13 mouse cellular contexts compared by ENCODE assay signal in genomic region chr8:71666855-71667254, GRCm38 (mm10). TPM values are rescaled to one million over a fixed set of nuclear protein-coding genes. Genes with fewer than 3 reads are reported as not detected.
DNase-seq lines count a peak whose midpoint lies in the region; ATAC-seq lines count a peak whose summit lies in the region.
"Had no signal": no experiment of that assay in that cellular context is flagged by ENCODE, and none has a peak within 500 bp of the region (broad histone marks: within the 10 kb centered on the region; RNA-seq: fewer than 3 reads in every experiment).

No protein-coding gene starts in this region.

- peaks cover 56% of the 10 kb centered on the region for H3K4me1 ChIP-seq in forebrain, embryonic 13.5 days
- peaks cover 50% of the 10 kb centered on the region for H3K4me1 ChIP-seq in neural tube, embryonic 13.5 days (replicated peaks)

- peaks cover 8% of the 10 kb centered on the region for H3K36me3 ChIP-seq in forebrain, embryonic 13.5 days (ENCODE audit: poor library complexity, severe bottlenecking)
- no peaks in the 10 kb centered on the region for H3K36me3 ChIP-seq in macrophage (ENCODE audit: inconsistent target)
- H3K36me3 ChIP-seq in neural tube, embryonic 13.5 days, result peaks cover 24% of the 10 kb centered on the region

- no peaks in the 10 kb centered on the region for H3K9me3 ChIP-seq in forebrain, embryonic 13.5 days (replicated peaks)
- no peaks in the 10 kb centered on the region for H3K9me3 ChIP-seq in neural tube, embryonic 13.5 days

- H3K27ac ChIP-seq in forebrain, embryonic 13.5 days, result peak overlapping the region; percentile 63
- peak overlapping the region; percentile 81 for H3K27ac ChIP-seq in macrophage
- H3K27ac ChIP-seq in neural tube, embryonic 13.5 days (replicated peaks), result peak overlapping the region; percentile 85

- DNase-seq in cerebellum, adult 9-10 months, result peak; percentile 57
- DNase-seq in cerebellum, postnatal 14 days, result no peak
- no peak for DNase-seq in ovary, adult 18-20 months (ENCODE audit: low spot score)
- DNase-seq in heart, adult 18-20 months, result no peak
- DNase-seq: adrenal gland, postnatal 36 days; gastrocnemius, postnatal 36 days; kidney, adult 18-20 months; right cerebral cortex, adult 18-20 months; thymus, adult 18-20 months had no signal

- no peaks in the 10 kb centered on the region for H3K79me2 ChIP-seq in macrophage (ENCODE audit: inconsistent target)

- no peak for ATAC-seq in forebrain, embryonic 13.5 days
- ATAC-seq in neural tube, embryonic 13.5 days (ENCODE audit: low read depth), result no peak
- ATAC-seq in megakaryocyte progenitor cell, adult 5-6 weeks (replicated peaks; ENCODE audit: poor library complexity), result no peak

- H3K4me2 ChIP-seq in forebrain, embryonic 13.5 days, result no peak overlapping the region
- peak overlapping the region; percentile 43; the same call in 1 of the 2 replicates for H3K4me2 ChIP-seq in neural tube, embryonic 13.5 days

- no peak overlapping the region for H3K4me3 ChIP-seq in forebrain, embryonic 13.5 days
- H3K4me3 ChIP-seq in macrophage (ENCODE audit: inconsistent target), result peak overlapping the region; percentile 29; the same call in 1 of the 2 replicates
- no peak overlapping the region for H3K4me3 ChIP-seq in neural tube, embryonic 13.5 days

- H3K27me3 ChIP-seq in forebrain, embryonic 13.5 days, result peaks cover 40% of the 10 kb centered on the region
- H3K27me3 ChIP-seq in neural tube, embryonic 13.5 days, result peaks cover 44% of the 10 kb centered on the region

- WGBS in forebrain, embryonic 13.5 days, result 11% methylated on average over 1 of the region's 1 CpGs
- 90% methylated on average over 1 of the region's 1 CpGs for WGBS in macrophage (ENCODE audit: missing documents)
- 19% methylated on average over 1 of the region's 1 CpGs for WGBS in neural tube, embryonic 13.5 days

- H3K9ac ChIP-seq in forebrain, embryonic 13.5 days, result 0 out of 2 replicates have a peak overlapping the region, but pooled peaks have one; percentile 37
- H3K9ac ChIP-seq in neural tube, embryonic 13.5 days, result peak overlapping the region; percentile 64; the same call in 1 of the 2 replicates

RNA-seq across cellular contexts. Expression of gene Unc13a, which starts 4.7 kb away (rescaled TPM):
- polyA plus RNA-seq in forebrain, embryonic 13.5 days (2015; fragmentation: Nextera tagmentation; extraction: Ambion mirVana), result 13.0 and 15.8 TPM in 2 replicates
- 10 to 100 TPM in 9 of 26 experiments, 1 to 10 TPM in 17; 4.0 to 18.7 (median 8.1) TPM for total RNA-seq in macrophage (2018; cell fraction: chromatin; rRNA removed)
- 1 to 10 TPM in 12 of 26 experiments, under 1 TPM in 14; 0.41 to 1.9 (median 0.99) TPM for total RNA-seq in macrophage (2018; cell fraction: cytosol; rRNA removed)
- 1 to 10 TPM; 1.2 to 9.0 (median 3.7) TPM for total RNA-seq in macrophage (2018; cell fraction: nucleus; rRNA removed)
- polyA plus RNA-seq in macrophage (2018), result 0.98 to 1.4 TPM (median 1.4 TPM) in 3 replicates
- polyA plus RNA-seq in neural tube, embryonic 13.5 days (2015; fragmentation: Nextera tagmentation; extraction: Ambion mirVana), result 16.6 and 17.7 TPM in 2 replicates
- 0.64 and 1.8 TPM in 2 replicates for total RNA-seq in megakaryocyte progenitor cell, adult 5-6 weeks (2015)
- total RNA-seq in megakaryocyte progenitor cell, adult 5-6 weeks (2017), result 0.79 and 0.98 TPM in 2 replicates
- total RNA-seq in heart, adult 18-20 months (2021), result under 1 TPM; 0.55 to 0.87 TPM
- total RNA-seq: gastrocnemius, postnatal 36 days had no signal

RNA-seq across cellular contexts. Expression of gene Jak3, which starts 9.2 kb away (rescaled TPM):
- 1.6 and 1.7 TPM in 2 replicates for polyA plus RNA-seq in forebrain, embryonic 13.5 days (2015; fragmentation: Nextera tagmentation; extraction: Ambion mirVana)
- total RNA-seq in macrophage (2018; cell fraction: chromatin; rRNA removed), result 100 to 1,000 TPM in 9 of 26 experiments, 10 to 100 TPM in 17; 25.5 to 167 (median 88.0) TPM
- total RNA-seq in macrophage (2018; cell fraction: cytosol; rRNA removed), result 10 to 100 TPM; 13.3 to 32.3 (median 20.1) TPM
- 10 to 100 TPM; 20.0 to 60.6 (median 43.9) TPM for total RNA-seq in macrophage (2018; cell fraction: nucleus; rRNA removed)
- 10.8 to 16.4 TPM (median 11.3 TPM) in 3 replicates for polyA plus RNA-seq in macrophage (2018)
- 3.9 and 4.0 TPM in 2 replicates for polyA plus RNA-seq in neural tube, embryonic 13.5 days (2015; fragmentation: Nextera tagmentation; extraction: Ambion mirVana)
- total RNA-seq in megakaryocyte progenitor cell, adult 5-6 weeks (2015), result 9.3 and 11.8 TPM in 2 replicates
- total RNA-seq in megakaryocyte progenitor cell, adult 5-6 weeks (2017), result 7.7 and 9.9 TPM in 2 replicates
- total RNA-seq in heart, adult 18-20 months (2021), result 1 to 10 TPM; 7.3 to 8.3 TPM

RNA-seq across cellular contexts. Expression of gene Insl3, which starts 22.2 kb away (rescaled TPM):
- 0.47 TPM in 1 of 2 replicates, not detected in the other for polyA plus RNA-seq in forebrain, embryonic 13.5 days (2015; fragmentation: Nextera tagmentation; extraction: Ambion mirVana)
- 10 to 100 TPM in 13 of 26 experiments, 1 to 10 TPM in 11, not detected in 2; 1.6 to 26.2 (median 11.1) TPM for total RNA-seq in macrophage (2018; cell fraction: chromatin; rRNA removed)
- 1 to 10 TPM in 25 of 26 experiments, under 1 TPM in 1; 0.52 to 4.9 (median 2.7) TPM for total RNA-seq in macrophage (2018; cell fraction: cytosol; rRNA removed)
- total RNA-seq in macrophage (2018; cell fraction: nucleus; rRNA removed), result 10 to 100 TPM in 13 of 26 experiments, 1 to 10 TPM in 12, not detected in 1; 2.2 to 17.4 (median 10.0) TPM
- 0.64 to 0.95 TPM (median 0.93 TPM) in 3 replicates for polyA plus RNA-seq in macrophage (2018)
- polyA plus RNA-seq in neural tube, embryonic 13.5 days (2015; fragmentation: Nextera tagmentation; extraction: Ambion mirVana), result 0.46 and 1.0 TPM in 2 replicates
- 7.1 and 7.2 TPM in 2 replicates for total RNA-seq in megakaryocyte progenitor cell, adult 5-6 weeks (2015)
- total RNA-seq in megakaryocyte progenitor cell, adult 5-6 weeks (2017), result 1.2 and 1.8 TPM in 2 replicates
- 1 to 10 TPM; 1.3 to 1.6 TPM for total RNA-seq in heart, adult 18-20 months (2021)

RNA-seq across cellular contexts. Expression of gene B3gnt3, which starts 34.7 kb away (rescaled TPM):
- polyA plus RNA-seq in forebrain, embryonic 13.5 days (2015; fragmentation: Nextera tagmentation; extraction: Ambion mirVana), result 0.33 and 0.44 TPM in 2 replicates
- total RNA-seq in macrophage (2018; cell fraction: chromatin; rRNA removed), result 1 to 10 TPM in 19 of 26 experiments, under 1 TPM in 7; 0.61 to 8.4 (median 2.5) TPM
- total RNA-seq in macrophage (2018; cell fraction: cytosol; rRNA removed), result 10 to 100 TPM in 21 of 26 experiments, 1 to 10 TPM in 5; 7.2 to 23.9 (median 12.5) TPM
- 10 to 100 TPM in 19 of 26 experiments, 1 to 10 TPM in 7; 5.3 to 26.2 (median 11.7) TPM for total RNA-seq in macrophage (2018; cell fraction: nucleus; rRNA removed)
- polyA plus RNA-seq in macrophage (2018), result 13.1 to 16.5 TPM (median 14.2 TPM) in 3 replicates
- 0.42 and 0.59 TPM in 2 replicates for polyA plus RNA-seq in neural tube, embryonic 13.5 days (2015; fragmentation: Nextera tagmentation; extraction: Ambion mirVana)
- total RNA-seq in megakaryocyte progenitor cell, adult 5-6 weeks (2015), result 0.15 and 0.54 TPM in 2 replicates
- total RNA-seq in megakaryocyte progenitor cell, adult 5-6 weeks (2017), result 0.12 and 0.34 TPM in 2 replicates
- total RNA-seq in heart, adult 18-20 months (2021), result 1 to 10 TPM; 4.9 to 5.9 TPM

RNA-seq across cellular contexts. Expression of gene Colgalt1, which starts 56.1 kb away (rescaled TPM):
- 37.5 and 39.9 TPM in 2 replicates for polyA plus RNA-seq in forebrain, embryonic 13.5 days (2015; fragmentation: Nextera tagmentation; extraction: Ambion mirVana)
- 100 to 1,000 TPM in 25 of 26 experiments, 10 to 100 TPM in 1; 52.6 to 373 (median 197) TPM for total RNA-seq in macrophage (2018; cell fraction: chromatin; rRNA removed)
- total RNA-seq in macrophage (2018; cell fraction: cytosol; rRNA removed), result 100 to 1,000 TPM in 14 of 26 experiments, 10 to 100 TPM in 12; 66.6 to 163 (median 101) TPM
- total RNA-seq in macrophage (2018; cell fraction: nucleus; rRNA removed), result 100 to 1,000 TPM in 25 of 26 experiments, 10 to 100 TPM in 1; 81.7 to 306 (median 176) TPM
- 108 to 170 TPM (median 143 TPM) in 3 replicates for polyA plus RNA-seq in macrophage (2018)
- polyA plus RNA-seq in neural tube, embryonic 13.5 days (2015; fragmentation: Nextera tagmentation; extraction: Ambion mirVana), result 66.8 and 67.2 TPM in 2 replicates
- total RNA-seq in megakaryocyte progenitor cell, adult 5-6 weeks (2015), result 54.0 and 63.0 TPM in 2 replicates
- 62.0 and 67.2 TPM in 2 replicates for total RNA-seq in megakaryocyte progenitor cell, adult 5-6 weeks (2017)
- total RNA-seq in heart, adult 18-20 months (2021), result 10 to 100 TPM; 41.6 to 42.4 TPM
